Mouse (Mus musculus) brain, embryonic 14.5 days (tissue): ENCODE data around the gene Galnt13. TPM values are rescaled to one million over a fixed set of nuclear protein-coding genes. Genes with fewer than 3 reads are reported as not detected.
A peak's percentile ranks its signal among the peaks of the same experiment; 100 is the strongest.
"Not testable (repeated sequence)": the region's sequence is repeated elsewhere in the genome, so short reads cannot be mapped to it uniquely, and the experiment has no call there.

ENCODE experiments used
- DNase-seq: peaks from one replicate; pipeline ENCODE4 v3.0.0-alpha.2; 2011; ENCODE audit warnings: low read depth
- CTCF ChIP-seq: fragments of 200-500 bp; IDR thresholded peaks from 2 replicates; pipeline ENCODE4 v1.5.1; 2012; ENCODE audit warnings: inconsistent platforms, mild to moderate bottlenecking, moderate library complexity, borderline replicate concordance; ENCODE audit not compliant: insufficient read depth, insufficient read length; ENCODE audit errors: extremely low read depth
- POLR2A ChIP-seq: fragments of 200-500 bp; IDR thresholded peaks from 2 replicates; pipeline ENCODE4 v1.6.1; 2012; ENCODE audit warnings: mild to moderate bottlenecking, inconsistent platforms, borderline replicate concordance; ENCODE audit not compliant: poor library complexity, insufficient read depth, insufficient read length, severe bottlenecking; ENCODE audit errors: extremely low read depth
- polyA plus RNA-seq: library from polyadenylated mRNA; depleted of rRNA; stranded (reverse); fragments of >200 nt; gene quantifications from 2 replicates; pipeline ENCODE4 v1.2.3, GENCODE M21; 2012

The Galnt13 gene
- polyA plus RNA-seq, 1 experiment, result 3.2 TPM

GRCm38 (mm10) chr2:54751232-54751631 lies 315.1 kb downstream of the Galnt13 start:
- TF ChIP-seq POLR2A, result no peak
- no peak for TF ChIP-seq CTCF
- no peak for DNase-seq

- peak; percentile 47 for DNase-seq
- no peak for TF ChIP-seq CTCF
- no peak for TF ChIP-seq POLR2A
Measured at GRCm38 (mm10) chr2:54759781-54760180, 323.7 kb downstream of the Galnt13 start.

- no peak for DNase-seq
- TF ChIP-seq CTCF (no peak), POLR2A (no peak)
Measured at GRCm38 (mm10) chr2:54778790-54779273, 342.7 kb downstream of the Galnt13 start.

- DNase-seq, result peak; percentile 79
- TF ChIP-seq POLR2A (no peak), CTCF (no peak)
Measured at GRCm38 (mm10) chr2:54813670-54814256, 377.6 kb downstream of the Galnt13 start.

- DNase-seq, result peak; percentile 19
- TF ChIP-seq CTCF (no peak), POLR2A (no peak)
Measured at GRCm38 (mm10) chr2:54841245-54841644, 405.1 kb downstream of the Galnt13 start.

- peak; percentile 40 for DNase-seq
- no peak for TF ChIP-seq CTCF
- no peak for TF ChIP-seq POLR2A
Measured at GRCm38 (mm10) chr2:54906282-54907060, 470.4 kb downstream of the Galnt13 start.

- DNase-seq, result no peak
- no peak for TF ChIP-seq POLR2A
- TF ChIP-seq CTCF, result no peak
Measured at GRCm38 (mm10) chr2:54915088-54915670, 479.1 kb downstream of the Galnt13 start.

GRCm38 (mm10) chr2:54936369-54936768 lies 500.3 kb downstream of the Galnt13 start:
- no peak for DNase-seq
- TF ChIP-seq POLR2A (no peak), CTCF (no peak)

GRCm38 (mm10) chr2:54937306-54937705 lies 501.2 kb downstream of the Galnt13 start:
- no peak for DNase-seq
- TF ChIP-seq CTCF (no peak), POLR2A (no peak)

- DNase-seq, result peak; percentile 5
Measured at GRCm38 (mm10) chr2:54938075-54938474, 502.0 kb downstream of the Galnt13 start.

GRCm38 (mm10) chr2:54943386-54943785 lies 507.3 kb downstream of the Galnt13 start:
- peak; percentile 4 for DNase-seq
- no peak for TF ChIP-seq POLR2A
- TF ChIP-seq CTCF, result no peak

More at GRCm38 (mm10) chr2:54938075-54938474, 502.0 kb downstream of the Galnt13 start:
- TF ChIP-seq POLR2A, result no peak
- no peak for TF ChIP-seq CTCF

- TF ChIP-seq CTCF (no peak), POLR2A (no peak)
- peak; percentile 68 for DNase-seq
Measured at GRCm38 (mm10) chr2:54983839-54984238, 547.7 kb downstream of the Galnt13 start.

GRCm38 (mm10) chr2:55022539-55022938 lies 586.4 kb downstream of the Galnt13 start:
- DNase-seq, result not testable (repeated sequence)
